In genomic region chr15:85327808-85328207, GRCm38 (mm10) we compare ENCODE assay signal across 11 mouse cellular contexts. TPM values are rescaled to one million over a fixed set of nuclear protein-coding genes. Genes with fewer than 3 reads are reported as not detected.
A peak's percentile ranks its signal among the peaks of the same experiment; 100 is the strongest.
DNase-seq lines count a peak whose midpoint lies in the region; ATAC-seq and TF ChIP-seq lines count a peak whose summit lies in the region.
"Had no signal": no experiment of that assay in that cellular context is flagged by ENCODE, and none has a peak within 500 bp of the region (broad histone marks: within the 10 kb centered on the region; RNA-seq: fewer than 3 reads in every experiment).

No protein-coding gene starts in this region.

- no peak overlapping the region for H3K4me3 ChIP-seq in liver, embryonic 11.5 days (ENCODE audit: low read depth, low read length)
- no peak overlapping the region for H3K4me3 ChIP-seq in left cerebral cortex, adult 2 months
- H3K4me3 ChIP-seq in layer of hippocampus, adult 2 months = no peak overlapping the region
- H3K4me3 ChIP-seq: embryonic facial prominence, embryonic 13.5 days had no signal

- no peak for DNase-seq in liver, embryonic 11.5 days (ENCODE audit: low spot score)
- DNase-seq in liver = no peak
- DNase-seq in left cerebral cortex, adult 2 months (ENCODE audit: extremely low spot score in 1 of 2, low spot score in 2 of 2) = peak; percentile 36 to 66
- DNase-seq in right cerebral cortex, postnatal 14 days = peak; percentile 35
- DNase-seq in retina, postnatal 1 day = no peak
- DNase-seq in layer of hippocampus, adult 2 months (ENCODE audit: low spot score in 2 of 2) = no peak
- DNase-seq: cerebellum, adult 2 months; forebrain, postnatal 0 days; heart, postnatal 10 days had no signal

- H3K27ac ChIP-seq in liver, embryonic 11.5 days (ENCODE audit: low read depth, low read length) = no peak overlapping the region
- no peak overlapping the region for H3K27ac ChIP-seq in left cerebral cortex, adult 2 months
- H3K27ac ChIP-seq in layer of hippocampus, adult 2 months = no peak overlapping the region
- H3K27ac ChIP-seq: embryonic facial prominence, embryonic 13.5 days had no signal

- TF ChIP-seq CTCF in left cerebral cortex, adult 2 months (IDR thresholded peaks at IDR 0.05) = no peak
- no peak for TF ChIP-seq CTCF in layer of hippocampus, adult 2 months (conservative IDR thresholded peaks at IDR 0.05)

- 0 out of 2 replicates have a peak overlapping the region, but pooled peaks have one; percentile 31 for H3K4me2 ChIP-seq in liver, embryonic 11.5 days
- H3K4me2 ChIP-seq: embryonic facial prominence, embryonic 13.5 days had no signal

- intact Hi-C loops in left cerebral cortex, adult 2 months (cut with DNase I) = loop anchor here (2.0 kb wide), 2 partner anchors 45 to 75 kb away; no protein-coding TSS in a partner anchor

- no peaks in the 10 kb centered on the region for H3K9me3 ChIP-seq in liver, embryonic 11.5 days (ENCODE audit: control insufficient read depth, low read length)
- H3K9me3 ChIP-seq: embryonic facial prominence, embryonic 13.5 days had no signal

- no peak overlapping the region for H3K9ac ChIP-seq in liver, embryonic 11.5 days (ENCODE audit: low read depth, low read length)
- H3K9ac ChIP-seq: embryonic facial prominence, embryonic 13.5 days; forebrain, postnatal 0 days had no signal

- H3K27me3 ChIP-seq in liver, embryonic 11.5 days (replicated peaks; ENCODE audit: control insufficient read depth, insufficient read depth, low read length) = no peaks in the 10 kb centered on the region
- H3K27me3 ChIP-seq: embryonic facial prominence, embryonic 13.5 days had no signal

- ATAC-seq in liver, embryonic 11.5 days (replicated peaks; ENCODE audit: low FRiP score) = no peak
- ATAC-seq in common myeloid progenitor, adult 5-6 weeks (replicated peaks; ENCODE audit: low read depth, poor library complexity, severe bottlenecking) = peak; percentile 69
- ATAC-seq: forebrain, postnatal 0 days had no signal

- WGBS in liver, embryonic 11.5 days = 30% methylated on average over 11 of the region's 11 CpGs

- no peaks in the 10 kb centered on the region for H3K4me1 ChIP-seq in liver, embryonic 11.5 days (replicated peaks; ENCODE audit: control insufficient read depth, insufficient read depth, low read length)
- H3K4me1 ChIP-seq: embryonic facial prominence, embryonic 13.5 days had no signal

- H3K36me3 ChIP-seq in liver, embryonic 11.5 days (ENCODE audit: control insufficient read depth, insufficient read depth, low read length) = no peaks in the 10 kb centered on the region
- H3K36me3 ChIP-seq: embryonic facial prominence, embryonic 13.5 days had no signal

RNA-seq across cellular contexts. Expression of gene Atxn10, which starts 8.2 kb away (rescaled TPM):
- polyA plus RNA-seq in liver, embryonic 11.5 days (2014; fragmentation: Nextera tagmentation; extraction: Ambion mirVana) = 196 and 215 TPM in 2 replicates
- 88.5 and 88.7 TPM in 2 replicates for total RNA-seq in common myeloid progenitor, adult 5-6 weeks (2017)
- total RNA-seq in left cerebral cortex, adult 2 months (2021) = 100 to 1,000 TPM; 238 to 262 TPM
- total RNA-seq in layer of hippocampus, adult 2 months (2021) = 100 to 1,000 TPM; 290 to 297 TPM

Comparison
In these comparisons a context has a peak if more than half of its experiments do, and no peak if none do; other contexts are left out.
1. DNase-seq: peak in left cerebral cortex, adult 2 months (2 of 2) and right cerebral cortex, postnatal 14 days (single experiment); none in liver, embryonic 11.5 days (single experiment), liver (single experiment), retina, postnatal 1 day (single experiment) and layer of hippocampus, adult 2 months (0 of 2).